Mouse (Mus musculus): Measurements from ENCODE around the gene Zfp280c. TPM values are rescaled to one million over a fixed set of nuclear protein-coding genes. Genes with fewer than 3 reads are reported as not detected.
A peak's percentile ranks its signal among the peaks of the same experiment; 100 is the strongest.

Gene Zfp280c
- 10 to 100 TPM; 14.4 to 15.3 TPM for total RNA-seq (2021)
- long read RNA-seq, experiment 1, partial matches to known transcripts = 1 of 3 reads
- long read RNA-seq, experiment 1, other reads (novel, unspliced or antisense) = 2 of 3 reads
- long read RNA-seq, experiment 2, partial matches to known transcripts = 0 of 5 reads
- long read RNA-seq, experiment 2, other reads (novel, unspliced or antisense) = 5 of 5 reads

DNA sequence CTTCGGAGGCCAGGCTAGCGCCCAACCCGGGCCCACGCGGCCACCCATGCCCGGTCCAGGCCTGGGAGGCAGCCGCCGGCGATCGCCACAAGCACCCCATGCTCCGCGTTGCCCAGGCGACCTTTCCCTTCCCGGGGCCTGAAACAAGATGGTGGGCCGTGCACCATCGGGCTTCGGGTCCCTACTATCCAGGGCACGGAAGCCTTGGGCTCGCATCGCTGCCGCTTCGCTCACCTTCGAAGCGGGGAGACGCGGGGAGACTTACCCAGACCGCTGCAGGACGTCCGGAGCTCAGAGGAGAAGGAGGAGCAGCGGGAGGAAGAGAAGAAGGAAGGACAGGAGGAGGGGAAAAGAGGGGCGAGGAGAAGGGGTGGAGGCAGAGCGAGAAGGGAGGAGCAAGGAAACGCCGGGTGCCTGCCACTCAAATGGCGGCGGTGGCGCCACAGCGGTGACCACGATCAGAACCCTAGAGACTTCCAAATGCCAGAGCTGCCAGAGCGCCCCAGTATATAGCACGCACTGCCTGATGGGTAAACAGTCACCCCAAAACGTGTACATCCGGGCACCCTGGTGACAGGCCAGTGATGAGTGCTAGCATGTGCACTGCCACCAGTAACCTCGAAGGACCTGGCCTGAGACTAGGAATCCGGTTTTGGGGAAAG, at the start of gene Zfp280c:
Gene Zfp280c (minus strand): TSS at position 406 of the 662 bp plus-strand sequence.
- peak; percentile 20 to 47 for DNase-seq (ENCODE audit: low spot score in 2 of 2)

DNA sequence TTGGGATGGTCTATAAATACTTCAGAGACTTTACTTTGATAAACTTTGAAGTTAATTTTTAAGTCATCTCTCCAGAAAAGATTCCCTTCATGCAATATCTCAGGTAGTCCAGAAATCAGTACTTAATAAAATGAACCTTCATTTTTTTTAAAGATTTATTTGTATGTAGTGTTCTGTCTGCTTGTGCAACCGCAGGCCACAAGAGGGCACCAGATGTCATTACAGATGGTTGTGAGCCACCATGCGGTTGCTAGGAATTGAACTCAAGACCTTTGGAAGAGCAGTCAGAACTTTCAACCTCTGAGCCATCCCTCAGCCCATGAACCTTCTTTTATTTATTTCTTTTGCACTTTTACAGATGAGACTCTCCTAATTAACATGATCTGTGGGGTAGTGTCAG, 42.7 kb upstream of the Zfp280c start:
- no peak for DNase-seq (ENCODE audit: low spot score in 2 of 2)

DNA sequence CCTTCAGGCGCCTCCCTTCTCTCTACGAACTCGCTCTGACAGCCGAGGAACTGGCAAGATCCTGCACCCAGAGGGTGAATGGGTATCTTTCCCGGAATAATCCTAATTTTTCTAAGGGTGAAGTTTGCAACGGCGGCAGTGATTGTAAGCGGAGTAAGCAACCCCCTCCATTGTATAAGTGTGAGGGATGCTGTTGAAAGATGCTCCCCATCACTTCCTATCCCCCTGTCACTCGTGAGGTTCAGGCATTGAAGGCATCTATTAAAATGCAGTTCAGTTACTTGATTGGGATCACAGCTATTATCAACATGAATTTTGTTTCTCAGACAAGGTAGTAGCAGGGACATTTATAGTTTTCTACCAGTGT, 29.7 kb upstream of the Zfp280c start:
- no peak for DNase-seq (ENCODE audit: low spot score in 2 of 2)

DNA sequence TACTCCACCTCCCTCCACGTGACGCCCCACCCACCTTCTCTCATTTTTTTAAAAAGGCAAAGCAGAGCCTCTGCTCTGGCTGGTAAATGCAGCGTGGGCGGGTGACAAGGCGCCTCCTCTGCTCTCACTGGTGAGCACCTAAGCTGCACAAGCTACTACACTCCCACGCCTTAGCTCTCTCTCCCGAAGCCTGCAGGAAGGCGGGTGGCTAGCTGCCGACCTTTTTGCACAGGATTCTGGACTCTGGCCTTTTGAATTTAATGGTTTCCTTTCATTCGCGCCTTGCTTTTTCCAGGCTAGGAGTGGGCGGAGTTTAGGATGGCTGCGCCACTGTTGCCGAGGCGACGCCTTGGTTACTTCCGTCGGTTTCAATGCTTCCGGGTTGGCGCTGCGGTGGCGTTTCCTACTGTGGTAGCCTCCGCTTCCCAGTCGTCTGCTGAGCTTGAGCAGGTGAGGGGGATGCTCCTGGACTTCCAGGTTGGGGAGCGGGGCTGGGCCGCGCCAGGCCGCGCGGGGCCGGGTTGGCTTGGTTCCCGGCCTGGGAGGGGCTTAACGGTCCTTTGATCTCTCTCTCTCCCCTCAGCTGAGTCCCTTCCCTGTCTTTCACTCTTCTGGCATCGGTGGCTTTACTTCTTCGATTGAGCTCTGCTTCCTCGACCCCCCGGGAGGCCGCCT, 29.2 kb upstream of the Zfp280c start, which contains the start of gene Slc25a14:
Gene Slc25a14 (plus strand): TSS at position 35 of the 675 bp plus-strand sequence.
- DNase-seq (ENCODE audit: low spot score in 2 of 2) = peak; percentile 36 to 71

DNA sequence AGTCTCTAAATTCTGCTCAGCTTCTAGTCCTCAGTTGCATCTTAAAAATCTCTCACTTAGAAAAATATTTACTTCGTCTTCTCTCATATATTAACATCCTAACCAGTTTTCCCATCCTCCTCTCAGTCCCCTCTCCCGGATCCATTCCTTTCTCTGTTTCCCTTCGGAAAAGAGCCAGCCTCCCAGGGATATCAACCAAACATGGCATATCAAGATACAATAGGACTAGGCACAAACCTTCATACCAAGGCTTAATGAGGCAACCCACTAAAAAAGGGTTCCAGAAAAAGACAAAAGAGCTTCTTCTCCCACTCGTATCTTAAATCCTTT, 28.7 kb upstream of the Zfp280c start:
- DNase-seq (ENCODE audit: low spot score in 2 of 2) = no peak

DNA sequence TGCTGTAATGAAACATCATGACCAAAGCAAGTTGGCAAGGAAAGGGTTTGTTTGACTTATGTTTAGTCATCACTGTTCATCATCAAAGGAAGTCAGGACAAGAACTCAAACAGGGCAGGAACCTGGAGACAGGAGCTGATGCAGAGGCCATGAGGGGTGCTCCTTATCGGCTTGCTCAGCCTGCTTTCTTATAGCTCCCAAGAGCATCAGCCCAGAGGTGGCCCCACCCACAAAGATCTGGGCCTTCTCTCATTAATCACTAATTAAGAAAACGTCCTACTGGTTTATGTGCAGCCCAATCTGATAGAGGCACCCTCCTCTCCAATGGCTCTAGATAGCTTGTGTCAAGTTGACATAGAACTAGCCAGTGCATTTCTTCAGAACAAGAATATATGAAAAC, 10.6 kb upstream of the Zfp280c start:
- no peak for DNase-seq (ENCODE audit: low spot score in 2 of 2)

DNA sequence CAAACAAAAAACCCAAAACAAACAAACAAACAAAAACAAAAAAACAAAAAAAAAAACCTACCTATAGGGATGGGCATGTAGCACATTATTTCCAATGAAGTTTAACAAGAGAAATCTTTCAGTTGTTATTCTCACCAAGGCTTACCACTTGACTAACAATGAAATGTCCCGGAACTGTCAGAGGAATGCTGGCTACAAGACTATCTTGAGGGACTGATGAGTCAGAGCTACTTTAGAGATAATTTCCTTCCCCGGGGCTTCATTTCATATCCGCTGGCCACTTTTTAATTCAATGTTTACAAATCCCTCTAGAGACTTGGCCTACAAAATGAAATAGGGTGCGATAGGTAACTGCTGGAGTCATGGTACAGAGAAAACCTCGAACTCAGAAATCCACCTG, 2.6 kb upstream of the Zfp280c start:
- no peak for DNase-seq (ENCODE audit: low spot score in 2 of 2)

DNA sequence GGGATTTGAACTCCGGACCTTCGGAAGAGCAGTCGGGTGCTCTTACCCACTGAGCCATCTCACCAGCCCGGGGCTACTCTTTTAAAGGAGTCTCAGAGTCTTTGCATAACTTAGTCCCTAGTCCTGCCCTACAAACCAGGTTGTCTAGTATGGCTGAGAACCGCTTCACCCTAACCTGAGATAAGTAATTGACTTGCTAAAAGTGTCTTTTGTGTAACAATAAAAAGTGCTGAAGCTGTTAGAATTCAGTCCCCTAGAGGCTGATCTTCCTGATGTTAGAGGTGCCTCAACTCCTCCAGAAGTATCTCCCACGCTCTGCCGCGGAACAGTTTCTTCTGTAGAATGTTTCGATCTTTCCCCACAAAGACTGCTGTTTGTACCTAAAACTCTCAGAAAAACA, 1.7 kb upstream of the Zfp280c start:
- DNase-seq (ENCODE audit: low spot score in 2 of 2) = no peak

DNA sequence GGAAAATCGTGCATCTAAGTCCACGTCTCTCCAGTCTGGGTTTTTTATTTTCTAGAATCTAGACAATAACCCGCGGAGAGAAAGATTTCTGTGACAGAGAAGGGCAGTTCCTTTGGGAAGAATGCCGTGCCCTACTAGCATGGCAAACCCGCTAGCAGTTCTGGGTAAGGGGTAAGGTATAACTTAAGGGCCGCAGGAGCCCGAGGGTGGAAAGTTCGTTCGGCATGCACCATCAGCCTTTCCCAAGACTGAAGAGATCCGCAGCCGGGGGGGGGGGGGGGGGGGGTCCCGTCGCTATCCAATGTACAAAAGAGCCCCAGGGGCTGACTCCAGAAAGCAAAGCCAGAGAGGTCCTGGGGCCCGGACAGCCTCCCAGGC, 594 bp downstream of the Zfp280c start:
- DNase-seq (ENCODE audit: low spot score in 2 of 2) = no peak

DNA sequence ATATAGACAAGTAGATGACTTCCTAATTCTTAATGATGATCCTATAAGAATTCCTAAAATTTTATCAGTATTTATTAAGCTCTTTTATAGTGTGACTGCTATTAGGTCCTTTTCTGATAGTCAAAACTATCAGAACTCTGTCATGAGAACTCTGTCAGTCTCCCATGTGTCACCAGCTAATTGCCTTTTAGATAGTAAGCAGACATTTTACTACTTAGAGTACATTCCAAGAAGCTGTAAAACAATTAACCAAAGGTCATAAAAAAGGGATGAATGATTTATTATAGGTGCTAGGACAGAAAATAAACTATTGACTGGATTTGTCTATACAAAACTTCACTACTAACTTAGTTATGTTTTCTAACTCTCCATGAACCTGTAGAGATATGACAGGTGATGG, 11.0 kb downstream of the Zfp280c start:
- DNase-seq (ENCODE audit: low spot score in 2 of 2) = no peak

DNA sequence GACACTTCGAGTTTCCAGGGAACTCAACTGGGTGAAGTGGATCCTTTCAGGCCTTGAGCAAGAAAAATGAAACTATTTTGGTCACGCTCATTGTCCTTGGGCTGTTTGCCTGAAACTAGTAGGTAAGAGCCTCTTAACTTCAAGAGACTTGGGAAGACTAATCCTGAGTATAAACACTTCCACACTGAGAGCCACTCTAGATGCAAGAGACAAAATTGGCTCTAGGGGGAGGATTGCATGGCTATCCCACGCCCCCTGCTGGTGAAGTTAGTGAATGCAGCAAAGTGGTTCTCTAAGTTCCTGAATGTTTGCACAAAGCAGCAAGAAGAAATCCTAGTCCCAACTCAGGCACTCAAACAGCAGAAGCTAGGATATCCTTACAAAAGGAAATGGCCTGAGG, 62.1 kb downstream of the Zfp280c start:
- peak; percentile 44 to 65 for DNase-seq (ENCODE audit: low spot score in 2 of 2)

DNA sequence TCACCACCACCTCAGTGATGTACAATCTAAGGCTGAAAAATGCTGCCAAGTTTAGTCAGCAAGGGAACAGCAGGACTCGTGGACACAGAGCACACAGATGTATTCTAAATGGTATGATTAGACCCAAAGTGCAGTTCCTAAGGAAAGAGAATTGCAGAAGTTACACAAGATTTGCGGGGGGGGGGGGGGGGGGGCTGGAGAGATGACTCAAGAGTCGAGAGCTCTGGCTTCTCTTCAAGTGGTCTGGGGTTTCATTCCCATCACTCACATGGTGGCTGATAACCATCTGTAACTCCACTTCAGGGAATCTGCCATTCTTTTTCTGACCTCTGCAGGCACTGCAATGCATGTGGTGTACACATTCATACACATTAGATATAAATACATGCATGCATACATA, 67.9 kb downstream of the Zfp280c start:
- DNase-seq (ENCODE audit: low spot score in 2 of 2) = no peak

DNA sequence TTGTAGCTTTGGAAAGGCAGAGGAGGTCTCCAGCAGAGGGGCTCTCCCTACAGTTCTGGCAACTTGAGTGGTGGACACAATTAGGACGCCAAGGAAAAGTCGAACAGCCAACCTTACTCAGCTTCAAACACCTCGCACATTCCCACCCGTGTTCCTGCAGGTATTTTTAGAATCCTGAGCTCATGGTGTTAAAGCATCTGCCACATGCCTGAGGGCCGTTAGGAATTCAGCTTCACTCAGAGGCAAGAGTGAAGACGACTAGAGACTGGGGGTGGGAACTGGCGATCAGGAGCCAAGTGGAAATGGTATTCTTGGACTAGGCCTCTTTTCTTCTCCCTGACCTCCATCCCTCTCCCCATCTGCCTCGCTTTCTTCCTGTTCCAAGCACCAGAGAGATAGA, 68.4 kb downstream of the Zfp280c start:
- no peak for DNase-seq (ENCODE audit: low spot score in 2 of 2)

DNA sequence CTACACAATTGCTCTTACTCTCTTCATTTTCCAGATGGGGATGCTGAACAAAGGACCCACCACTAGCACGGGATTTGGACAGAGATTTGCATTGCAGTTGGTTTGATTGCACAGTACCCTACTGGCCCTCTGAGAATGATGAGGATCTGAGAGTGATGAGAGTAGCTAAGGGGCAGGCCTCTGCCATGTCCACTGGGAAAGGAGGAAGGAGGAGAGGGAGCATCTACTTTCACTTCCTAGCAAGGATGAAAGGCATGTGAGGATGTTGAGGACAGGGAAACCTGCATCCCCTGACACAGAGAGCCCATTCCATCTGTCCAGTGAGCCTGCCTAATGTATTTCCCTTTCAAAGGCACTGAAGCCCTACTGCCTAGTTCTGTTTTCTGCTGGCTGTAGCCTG, 69.0 kb downstream of the Zfp280c start:
- no peak for DNase-seq (ENCODE audit: low spot score in 2 of 2)

DNA sequence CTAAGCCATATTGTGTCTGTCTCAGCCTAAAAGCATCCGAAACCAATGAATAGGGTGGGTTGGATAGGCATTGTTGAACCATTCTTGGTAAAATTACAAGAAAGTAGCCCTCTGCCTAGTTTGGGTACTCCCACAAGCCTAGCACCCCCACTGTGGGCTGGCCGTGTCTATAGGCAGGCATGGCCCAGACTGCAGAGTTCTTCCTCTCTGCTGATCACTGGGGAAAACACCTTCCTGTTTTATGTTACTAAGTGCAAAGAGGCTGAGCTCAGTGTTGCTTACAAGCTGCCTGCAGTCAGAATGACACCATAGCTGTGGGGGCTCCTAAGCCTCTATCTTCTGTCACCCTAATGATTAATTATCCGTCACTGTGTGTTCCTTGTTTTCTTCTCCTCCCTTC, 70.8 kb downstream of the Zfp280c start:
- no peak for DNase-seq (ENCODE audit: low spot score in 2 of 2)

DNA sequence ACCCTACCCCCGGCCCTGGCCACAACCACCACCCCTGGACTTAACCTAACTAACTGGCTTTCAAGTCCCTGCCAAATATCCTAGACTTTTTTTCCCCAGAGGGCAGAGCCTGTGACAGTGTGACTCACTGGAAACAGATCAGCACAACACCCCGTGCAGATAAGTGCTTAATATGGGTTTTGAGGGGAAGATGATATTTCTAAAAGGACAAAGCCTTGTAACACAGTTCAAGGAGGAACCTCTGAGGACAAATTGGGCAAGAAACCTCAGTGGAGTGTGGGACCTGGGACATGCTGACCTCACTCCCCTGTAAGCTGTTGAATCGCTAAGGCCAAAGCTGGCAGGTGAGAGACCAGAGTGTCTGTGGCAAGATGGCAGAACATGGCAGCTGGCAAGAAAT, 72.7 kb downstream of the Zfp280c start:
- no peak for DNase-seq (ENCODE audit: low spot score in 2 of 2)

DNA sequence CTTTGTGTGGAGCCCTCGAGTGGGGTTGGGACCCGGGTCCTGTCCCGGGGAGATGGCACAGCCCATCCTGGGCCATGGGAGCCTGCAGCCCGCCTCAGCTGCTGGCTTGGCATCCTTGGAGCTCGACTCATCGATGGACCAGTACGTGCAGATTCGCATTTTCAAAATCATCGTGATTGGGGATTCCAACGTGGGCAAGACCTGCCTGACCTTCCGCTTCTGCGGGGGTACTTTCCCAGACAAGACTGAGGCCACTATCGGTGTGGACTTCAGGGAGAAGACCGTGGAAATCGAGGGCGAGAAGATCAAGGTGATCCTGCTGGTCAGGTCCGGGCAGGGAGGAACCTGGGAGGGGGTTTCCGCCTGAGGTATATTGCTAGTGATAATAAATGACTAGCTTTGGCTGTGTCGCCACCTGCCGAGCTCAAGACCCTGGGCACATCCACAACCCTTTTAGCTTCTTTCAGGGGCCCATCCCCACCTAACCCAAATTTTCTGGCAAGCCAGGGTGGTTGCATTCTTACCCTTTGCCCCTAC, 74.7 kb downstream of the Zfp280c start:
- DNase-seq (ENCODE audit: low spot score in 2 of 2) = no peak

DNA sequence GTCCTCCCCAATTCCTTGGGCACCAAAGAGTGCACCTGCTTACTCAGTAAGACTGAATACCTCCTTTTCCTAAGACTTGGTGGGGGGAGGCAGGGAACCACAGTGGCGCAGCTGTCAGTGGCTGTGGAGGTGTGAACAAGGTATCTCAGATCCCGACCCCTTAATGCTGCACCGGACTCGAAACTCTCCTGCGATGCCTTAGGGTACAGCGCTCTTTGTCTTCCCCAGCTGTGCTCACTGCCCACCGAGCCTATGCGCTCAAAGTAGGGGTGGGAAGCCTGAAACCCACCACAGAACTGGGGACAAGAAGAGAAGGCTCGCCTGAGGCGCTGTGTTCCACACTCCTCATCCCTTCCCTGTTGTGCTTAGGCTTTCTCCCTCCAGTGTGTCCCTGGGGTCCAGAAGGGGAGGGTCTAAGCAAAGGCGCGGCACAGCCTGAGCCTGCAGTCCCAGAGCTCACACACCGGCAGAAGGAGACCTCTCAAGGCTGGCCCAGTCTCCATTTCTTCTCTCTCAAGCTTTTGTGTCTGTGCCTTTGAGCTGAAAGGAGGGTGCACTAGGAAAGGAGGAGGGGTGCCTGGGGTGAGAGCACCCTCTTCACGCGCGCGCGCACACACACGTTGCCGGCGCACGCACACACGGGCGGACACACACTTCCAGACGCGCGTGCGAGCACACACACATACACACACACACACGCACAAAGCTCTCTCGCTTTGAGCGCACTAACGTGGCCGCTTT, 75.3 kb downstream of the Zfp280c start, which contains the start of gene Rab33a:
Gene Rab33a (plus strand): TSS at position 478 of the 741 bp plus-strand sequence.
- DNase-seq (ENCODE audit: low spot score in 2 of 2) = no peak

DNA sequence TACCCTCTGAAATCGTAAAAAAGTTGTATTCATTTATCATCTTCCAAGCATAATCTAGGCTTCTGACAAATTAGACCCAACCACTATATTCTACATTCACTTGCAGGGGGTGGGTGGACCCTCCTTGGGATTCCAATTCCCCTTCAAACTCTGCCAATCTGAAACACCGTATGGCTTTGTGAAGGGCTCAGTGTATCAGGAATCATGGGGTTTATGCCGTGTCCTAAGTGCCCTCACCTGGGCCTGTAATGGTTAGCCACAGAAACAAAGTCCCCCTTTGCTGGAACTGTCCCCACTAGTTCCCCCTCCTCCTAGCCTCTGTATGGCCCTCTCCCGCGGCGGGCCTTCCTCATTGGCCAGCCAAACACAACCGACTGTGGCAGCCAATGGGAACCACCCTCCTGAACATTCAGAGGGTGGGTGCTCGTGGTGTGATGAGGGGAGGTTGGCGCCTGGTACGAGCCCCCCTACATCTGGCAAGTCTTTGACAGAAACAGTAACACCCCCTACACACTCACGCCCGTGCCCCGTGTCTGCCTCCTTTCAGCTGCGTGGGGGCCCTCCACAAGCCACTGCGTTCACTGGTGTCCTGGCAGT, 76.0 kb downstream of the Zfp280c start:
- DNase-seq (ENCODE audit: low spot score in 2 of 2) = no peak

DNA sequence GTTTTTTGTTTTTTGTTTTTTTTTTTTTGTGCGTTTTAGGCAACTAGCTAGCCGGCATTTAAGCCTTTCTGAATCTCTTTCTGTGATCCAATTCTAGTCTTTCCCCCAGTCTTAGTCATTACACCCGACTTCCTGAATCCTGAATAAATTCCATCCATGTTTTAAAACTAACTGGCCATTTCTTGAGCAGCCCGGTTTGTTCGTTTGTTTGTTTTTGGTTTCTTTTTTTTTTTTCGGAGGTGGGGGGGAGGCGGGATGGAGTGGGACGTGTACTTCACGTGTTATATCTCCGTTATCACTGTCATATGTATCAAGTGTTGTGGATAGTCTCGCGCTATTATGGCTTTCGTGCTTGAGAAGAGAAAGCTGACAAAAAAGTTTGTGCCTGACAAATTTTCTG, 80.5 kb downstream of the Zfp280c start:
- DNase-seq (ENCODE audit: low spot score in 2 of 2) = no peak

DNA sequence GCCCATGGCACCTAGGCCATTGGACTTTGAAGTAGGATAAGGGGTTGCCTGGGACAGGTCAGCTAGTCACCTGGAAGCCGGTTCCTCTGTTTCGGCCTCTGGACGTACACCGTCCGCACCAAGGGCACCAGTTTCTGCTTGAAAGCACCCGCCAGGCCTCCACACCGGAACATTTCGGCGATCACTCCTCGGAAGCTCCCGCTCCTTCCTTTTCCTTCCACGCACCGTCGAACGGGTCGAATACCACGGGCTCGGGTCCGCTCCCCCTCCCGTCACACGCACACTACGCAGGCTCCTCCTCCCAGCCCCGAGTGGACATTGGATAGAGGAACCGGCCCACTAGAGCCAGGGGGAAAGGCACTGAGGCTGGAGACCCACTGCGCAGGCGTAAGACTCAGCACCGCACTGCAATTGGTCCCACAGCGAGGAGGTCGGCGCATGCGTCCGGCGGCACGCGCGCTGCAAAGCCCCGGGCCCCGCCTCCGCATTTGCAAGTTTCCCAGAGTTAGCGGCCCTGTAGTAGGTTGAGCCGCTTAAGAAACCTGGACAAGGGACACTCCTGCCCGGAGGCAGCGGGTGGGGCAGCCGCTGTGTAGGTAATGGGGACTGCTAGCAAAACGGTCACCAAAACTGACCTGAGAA, 81.0 kb downstream of the Zfp280c start, which contains the start of gene Aifm1:
Gene Aifm1 (minus strand): TSS at position 398 of the 642 bp plus-strand sequence.
- DNase-seq (ENCODE audit: low spot score in 2 of 2) = peak; percentile 77 to 89

All from gastrocnemius, postnatal 4 days (tissue).